Mouse (Mus musculus): ENCODE results near the gene Olfr709-ps1. TPM values are rescaled to one million over a fixed set of nuclear protein-coding genes. Genes with fewer than 3 reads are reported as not detected.
"Not testable (repeated sequence)": the region's sequence is repeated elsewhere in the genome, so short reads cannot be mapped to it uniquely, and the experiment has no call there.

Olfr709-ps1 gene
- not detected in 2 replicates for polyA plus RNA-seq (2014; fragmentation: Nextera tagmentation; extraction: Ambion mirVana)

GRCm38 (mm10) chr7:106932119-106932518 is at the start of gene Olfr709-ps1:
Gene Olfr709-ps1 (minus strand): TSS chr7:106932219.
- Histone ChIP-seq H3K4me1 (ENCODE audit: control insufficient read depth, insufficient read depth, low read length) (no peaks in the 10 kb centered on the region), H3K27me3 (replicated peaks; ENCODE audit: control insufficient read depth, insufficient read depth, low read length) (no peaks in the 10 kb centered on the region)

GRCm38 (mm10) chr7:106975353-106975752 is 43.3 kb upstream of the Olfr709-ps1 start, which contains the start of gene Olfr711:
Gene Olfr711 (minus strand): TSS chr7:106975453.
- Histone ChIP-seq H3K27ac (ENCODE audit: low read depth, low read length) (no peak within 1 kb of the TSS), H3K4me2 (ENCODE audit: low read length) (no peak within 1 kb of the TSS), H3K4me1 (ENCODE audit: control insufficient read depth, insufficient read depth, low read length) (no peaks in the 10 kb centered on the region), H3K27me3 (replicated peaks; ENCODE audit: control insufficient read depth, insufficient read depth, low read length) (no peaks in the 10 kb centered on the region), H3K9ac (ENCODE audit: low read length) (no peak within 1 kb of the TSS), H3K9me3 (replicated peaks; ENCODE audit: control insufficient read depth, low read length) (no peaks in the 10 kb centered on the region), H3K4me3 (ENCODE audit: low read depth, low read length) (no peak within 1 kb of the TSS), H3K36me3 (ENCODE audit: control insufficient read depth, insufficient read depth, low read length) (no peaks in the 10 kb centered on the region)
- DNase-seq (ENCODE audit: low spot score) (no peak), ATAC-seq (no peak)
- WGBS: 66% methylated on average over 1 of the region's 1 CpGs

More at GRCm38 (mm10) chr7:106932119-106932518, at the start of gene Olfr709-ps1:
- ATAC-seq (no peak), DNase-seq (ENCODE audit: low spot score) (no peak)
- Histone ChIP-seq H3K36me3 (ENCODE audit: control insufficient read depth, insufficient read depth, low read length) (no peaks in the 10 kb centered on the region), H3K27ac (ENCODE audit: low read depth, low read length) (no peak within 1 kb of the TSS), H3K9me3 (replicated peaks; ENCODE audit: control insufficient read depth, low read length) (no peaks in the 10 kb centered on the region), H3K4me3 (ENCODE audit: low read depth, low read length) (no peak within 1 kb of the TSS), H3K9ac (ENCODE audit: low read length) (no peak within 1 kb of the TSS), H3K4me2 (ENCODE audit: low read length) (no peak within 1 kb of the TSS)

GRCm38 (mm10) chr7:106967503-106967902 is 35.5 kb upstream of the Olfr709-ps1 start:
- not testable (repeated sequence) for H3K27ac ChIP-seq (ENCODE audit: low read depth, low read length); H3K27me3 ChIP-seq (replicated peaks; ENCODE audit: control insufficient read depth, insufficient read depth, low read length); H3K4me1 ChIP-seq (ENCODE audit: control insufficient read depth, insufficient read depth, low read length); H3K4me2 ChIP-seq (ENCODE audit: low read length); ATAC-seq; H3K36me3 ChIP-seq (ENCODE audit: control insufficient read depth, insufficient read depth, low read length); H3K4me3 ChIP-seq (ENCODE audit: low read depth, low read length); H3K9ac ChIP-seq (ENCODE audit: low read length); DNase-seq (ENCODE audit: low spot score); H3K9me3 ChIP-seq (replicated peaks; ENCODE audit: control insufficient read depth, low read length)

GRCm38 (mm10) chr7:106963837-106964236 is 31.8 kb upstream of the Olfr709-ps1 start, which contains the start of gene Olfr6:
Gene Olfr6 (minus strand): TSS chr7:106963937.
- no peak for ATAC-seq

GRCm38 (mm10) chr7:106948212-106948611 is 16.2 kb upstream of the Olfr709-ps1 start, which contains the start of gene Olfr710:
Gene Olfr710 (minus strand): TSS chr7:106948312.
- no peak within 1 kb of the TSS for H3K4me3 ChIP-seq (ENCODE audit: low read depth, low read length)
- ATAC-seq (no peak), DNase-seq (ENCODE audit: low spot score) (no peak)
- H3K9ac ChIP-seq (ENCODE audit: low read length): no peak within 1 kb of the TSS
- H3K27ac ChIP-seq (ENCODE audit: low read depth, low read length): no peak within 1 kb of the TSS
- H3K9me3 ChIP-seq (replicated peaks; ENCODE audit: control insufficient read depth, low read length): no peaks in the 10 kb centered on the region
- H3K27me3 ChIP-seq (replicated peaks; ENCODE audit: control insufficient read depth, insufficient read depth, low read length): no peaks in the 10 kb centered on the region
- no peaks in the 10 kb centered on the region for H3K4me1 ChIP-seq (ENCODE audit: control insufficient read depth, insufficient read depth, low read length)
- H3K36me3 ChIP-seq (ENCODE audit: control insufficient read depth, insufficient read depth, low read length): no peaks in the 10 kb centered on the region
- WGBS: 77% methylated on average over 3 of the region's 3 CpGs
- H3K4me2 ChIP-seq (ENCODE audit: low read length): no peak within 1 kb of the TSS

More at GRCm38 (mm10) chr7:106963837-106964236, 31.8 kb upstream of the Olfr709-ps1 start, which contains the start of gene Olfr6:
- Histone ChIP-seq H3K4me2 (ENCODE audit: low read length) (no peak within 1 kb of the TSS), H3K27me3 (replicated peaks; ENCODE audit: control insufficient read depth, insufficient read depth, low read length) (no peaks in the 10 kb centered on the region), H3K36me3 (ENCODE audit: control insufficient read depth, insufficient read depth, low read length) (no peaks in the 10 kb centered on the region), H3K9me3 (replicated peaks; ENCODE audit: control insufficient read depth, low read length) (no peaks in the 10 kb centered on the region), H3K9ac (ENCODE audit: low read length) (no peak within 1 kb of the TSS), H3K4me1 (ENCODE audit: control insufficient read depth, insufficient read depth, low read length) (no peaks in the 10 kb centered on the region), H3K27ac (ENCODE audit: low read depth, low read length) (no peak within 1 kb of the TSS), H3K4me3 (ENCODE audit: low read depth, low read length) (no peak within 1 kb of the TSS)
- 85% methylated on average over 1 of the region's 1 CpGs for WGBS
- DNase-seq (ENCODE audit: low spot score): no peak

GRCm38 (mm10) chr7:106920961-106921360 is 11.1 kb downstream of the Olfr709-ps1 start:
- H3K9ac ChIP-seq (ENCODE audit: low read length); H3K9me3 ChIP-seq (replicated peaks; ENCODE audit: control insufficient read depth, low read length); DNase-seq (ENCODE audit: low spot score); ATAC-seq; H3K27ac ChIP-seq (ENCODE audit: low read depth, low read length); H3K27me3 ChIP-seq (replicated peaks; ENCODE audit: control insufficient read depth, insufficient read depth, low read length); H3K4me2 ChIP-seq (ENCODE audit: low read length); H3K4me3 ChIP-seq (ENCODE audit: low read depth, low read length); H3K4me1 ChIP-seq (ENCODE audit: control insufficient read depth, insufficient read depth, low read length); H3K36me3 ChIP-seq (ENCODE audit: control insufficient read depth, insufficient read depth, low read length): not testable (repeated sequence)
- 91% methylated on average over 6 of the region's 7 CpGs for WGBS

- Histone ChIP-seq H3K36me3 (ENCODE audit: control insufficient read depth, insufficient read depth, low read length) (no peaks in the 10 kb centered on the region), H3K9ac (ENCODE audit: low read length) (no peak within 1 kb of the TSS), H3K9me3 (replicated peaks; ENCODE audit: control insufficient read depth, low read length) (no peaks in the 10 kb centered on the region), H3K4me2 (ENCODE audit: low read length) (no peak within 1 kb of the TSS), H3K27ac (ENCODE audit: low read depth, low read length) (no peak within 1 kb of the TSS), H3K27me3 (replicated peaks; ENCODE audit: control insufficient read depth, insufficient read depth, low read length) (no peaks in the 10 kb centered on the region), H3K4me3 (ENCODE audit: low read depth, low read length) (no peak within 1 kb of the TSS), H3K4me1 (ENCODE audit: control insufficient read depth, insufficient read depth, low read length) (no peaks in the 10 kb centered on the region)
- WGBS: 62% methylated on average over 2 of the region's 2 CpGs
- DNase-seq (ENCODE audit: low spot score): no peak
- no peak for ATAC-seq
These were observed 24.3 kb downstream of the Olfr709-ps1 start, which contains the start of gene Olfr1532-ps1 for GRCm38 (mm10) chr7:106907676-106908075. Gene Olfr1532-ps1 (plus strand): TSS chr7:106908001.

GRCm38 (mm10) chr7:106901141-106901540 is 30.9 kb downstream of the Olfr709-ps1 start, which contains the start of gene Olfr707:
Gene Olfr707 (minus strand): TSS chr7:106901241.
- H3K27ac ChIP-seq (ENCODE audit: low read depth, low read length); H3K9me3 ChIP-seq (replicated peaks; ENCODE audit: control insufficient read depth, low read length); H3K4me3 ChIP-seq (ENCODE audit: low read depth, low read length); H3K9ac ChIP-seq (ENCODE audit: low read length); DNase-seq (ENCODE audit: low spot score); H3K36me3 ChIP-seq (ENCODE audit: control insufficient read depth, insufficient read depth, low read length); H3K4me2 ChIP-seq (ENCODE audit: low read length); H3K27me3 ChIP-seq (replicated peaks; ENCODE audit: control insufficient read depth, insufficient read depth, low read length); ATAC-seq; H3K4me1 ChIP-seq (ENCODE audit: control insufficient read depth, insufficient read depth, low read length): not testable (repeated sequence)
- WGBS: 89% methylated on average over 3 of the region's 3 CpGs

GRCm38 (mm10) chr7:106888062-106888461 is 44.0 kb downstream of the Olfr709-ps1 start, which contains the start of gene Olfr706:
Gene Olfr706 (minus strand): TSS chr7:106888162.
- Histone ChIP-seq H3K27ac (ENCODE audit: low read depth, low read length) (no peak within 1 kb of the TSS), H3K4me2 (ENCODE audit: low read length) (no peak within 1 kb of the TSS), H3K9me3 (replicated peaks; ENCODE audit: control insufficient read depth, low read length) (no peaks in the 10 kb centered on the region), H3K4me1 (ENCODE audit: control insufficient read depth, insufficient read depth, low read length) (no peaks in the 10 kb centered on the region), H3K27me3 (replicated peaks; ENCODE audit: control insufficient read depth, insufficient read depth, low read length) (no peaks in the 10 kb centered on the region), H3K36me3 (ENCODE audit: control insufficient read depth, insufficient read depth, low read length) (no peaks in the 10 kb centered on the region), H3K4me3 (ENCODE audit: low read depth, low read length) (no peak within 1 kb of the TSS), H3K9ac (ENCODE audit: low read length) (no peak within 1 kb of the TSS)
- WGBS: 78% methylated on average over 2 of the region's 2 CpGs
- no peak for ATAC-seq
- no peak for DNase-seq (ENCODE audit: low spot score)
